In the genomic region with DNA sequence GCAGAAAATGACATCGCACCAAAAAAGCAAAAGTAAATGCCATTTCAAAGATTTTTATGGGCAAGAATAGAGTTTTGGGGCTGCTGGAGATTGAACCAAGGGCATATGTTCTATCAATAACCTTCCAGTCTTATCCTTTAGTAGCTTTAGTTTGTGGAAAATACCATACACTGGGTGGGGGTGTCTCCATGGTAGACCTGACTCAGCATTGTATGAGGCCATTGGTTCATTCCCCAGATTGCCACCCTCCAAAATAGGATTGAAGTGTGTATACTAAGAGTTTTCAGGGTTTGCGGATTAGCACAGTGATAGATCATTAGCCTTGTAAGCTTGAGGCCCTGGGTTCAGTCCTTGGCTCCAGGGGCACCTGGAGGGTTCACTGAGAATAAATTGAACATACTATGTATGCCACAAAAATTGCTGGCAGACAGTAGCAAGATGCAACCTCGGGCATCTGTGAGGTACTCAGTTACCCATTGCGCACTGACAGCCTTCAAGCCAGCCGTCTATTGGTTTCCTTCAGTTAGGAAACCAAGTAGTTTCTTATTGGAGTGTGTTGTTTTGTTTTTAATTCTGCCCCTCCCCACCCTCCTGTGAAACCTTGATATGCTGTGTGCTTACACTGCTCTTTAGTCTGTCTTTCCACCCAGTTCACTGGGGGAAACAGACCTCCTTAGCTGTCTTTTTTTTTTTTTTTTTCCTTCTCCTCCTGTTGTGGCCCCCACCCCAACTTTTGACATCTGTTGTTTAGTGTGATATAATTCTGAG, we compare ENCODE assay signal across 1 mouse cellular context.
TF ChIP-seq lines count a peak whose summit lies in the region.

No protein-coding gene starts in this region.

TF ChIP-seq in MEL, 35 proteins besides CTCF, POLR2A, EP300 and RAD21:
- TF ChIP-seq E2F4 (IDR thresholded peaks at IDR 0.05; ENCODE audit: borderline replicate concordance, low read depth, low read length): no peak
- peak; percentile 45; the same call in 1 of the 2 replicates for TF ChIP-seq SIN3A (IDR thresholded peaks at IDR 0.05; ENCODE audit: low read length)
- peak; percentile 40; the same call in 1 of the 2 replicates for TF ChIP-seq MAFK (IDR thresholded peaks at IDR 0.05; ENCODE audit: borderline replicate concordance, low read depth, low read length)
- peak; percentile 21; the same call in 1 of the 2 replicates for TF ChIP-seq ZMIZ1 (IDR thresholded peaks at IDR 0.05; ENCODE audit: low read depth, low read length)
- 0 out of 2 replicates have a peak, but pooled peaks have one; percentile 28 for TF ChIP-seq CHD1 (IDR thresholded peaks at IDR 0.05; ENCODE audit: low read depth, low read length)
- peak; percentile 63 for TF ChIP-seq ZNF384 (IDR thresholded peaks at IDR 0.05; ENCODE audit: low read depth, low read length)
- TF ChIP-seq ELF1 (IDR thresholded peaks at IDR 0.05; ENCODE audit: low read depth, low read length): no peak
- TF ChIP-seq MYC (IDR thresholded peaks at IDR 0.05; ENCODE audit: low read depth, low read length): 0 out of 2 replicates have a peak, but pooled peaks have one; percentile 7
